Mouse (Mus musculus): ENCODE measurements around the gene Myo1b.

DNA sequence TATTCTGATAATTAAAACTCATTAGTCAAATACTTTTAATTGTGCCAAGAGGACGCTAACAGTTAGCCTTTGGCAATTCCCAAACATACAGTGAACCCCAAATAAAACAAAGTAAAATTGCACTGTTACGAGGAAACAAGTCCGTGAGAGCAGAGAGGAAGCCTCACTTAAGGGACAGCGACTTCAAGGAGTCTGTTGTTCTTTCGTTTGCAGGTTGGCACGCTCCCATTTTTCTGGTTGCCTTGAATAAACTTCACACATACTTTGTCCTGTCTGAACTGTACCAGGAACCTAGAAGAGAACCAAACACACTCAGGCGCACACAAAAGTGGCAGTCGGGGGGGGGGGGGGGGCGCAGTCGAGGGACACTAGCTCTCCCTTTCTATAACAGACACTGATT is 164.9 kb downstream of the Myo1b start:
- TF ChIP-seq POLR2A (IDR thresholded peaks at IDR 0.05; ENCODE audit: extremely low read depth, insufficient read depth, low read length): no peak
- no peak for TF ChIP-seq CTCF (IDR thresholded peaks at IDR 0.05; ENCODE audit: low read depth, low read length)

Data from liver, adult 2 months (tissue).